Mouse (Mus musculus) testis, adult 2 months (tissue): ENCODE data around the gene Fnbp1l.

ENCODE experiments used
- CTCF ChIP-seq: fragments of 200-500 bp; IDR thresholded peaks from 2 replicates; pipeline ENCODE4 v1.5.1; 2012; ENCODE audit warnings: low read depth, mild to moderate bottlenecking, inconsistent platforms, low read length, moderate library complexity; ENCODE audit not compliant: control insufficient read depth, insufficient read depth, insufficient replicate concordance
- POLR2A ChIP-seq: fragments of 200-500 bp; IDR thresholded peaks from 2 replicates; pipeline ENCODE4 v1.6.1; 2012; ENCODE audit warnings: low read depth, mild to moderate bottlenecking, inconsistent platforms, low read length, moderate library complexity; ENCODE audit not compliant: control insufficient read depth

GRCm38 (mm10) chr3:122628546-122628945 is 9.0 kb upstream of the Fnbp1l start:
- no peak for TF ChIP-seq CTCF
- TF ChIP-seq POLR2A, result no peak
